In genomic region chr15:99728211-99728610, GRCm38 (mm10) we compare ENCODE assay signal across 15 mouse cellular contexts. TPM values are rescaled to one million over a fixed set of nuclear protein-coding genes. Genes with fewer than 3 reads are reported as not detected.
"Had no signal": no experiment of that assay in that cellular context is flagged by ENCODE, and none has a peak within 500 bp of the region (broad histone marks: within the 10 kb centered on the region; RNA-seq: fewer than 3 reads in every experiment).

No protein-coding gene starts in this region.

- DNase-seq: kidney, postnatal 36 days; layer of hippocampus, postnatal 36 days; liver, embryonic 13.5 days; lung, adult 2 months; lung, postnatal 14 days; lung, postnatal 4 days; retina, postnatal 1 day; right cerebral cortex, postnatal 25 days; spleen, adult 18-20 months; thymus, postnatal 25 days had no signal

RNA-seq across cellular contexts. Expression of gene Gpd1, which starts 10.9 kb away (rescaled TPM):
- total RNA-seq: neutrophil, adult 5-6 weeks had no signal

RNA-seq across cellular contexts. Expression of gene Gm17349, which starts 22.9 kb away (rescaled TPM):
- total RNA-seq: liver, adult 2 months; megakaryocyte progenitor cell, adult 5-6 weeks; megakaryocyte-erythroid progenitor cell, adult 5-6 weeks; monocyte, adult 5-6 weeks; neutrophil, adult 5-6 weeks had no signal
